Comparison of ENCODE assay signal across 8 mouse cellular contexts in genomic region chr1:76942730-76943129, GRCm38 (mm10).
A peak's percentile ranks its signal among the peaks of the same experiment; 100 is the strongest.
DNase-seq lines count a peak whose midpoint lies in the region; ATAC-seq and TF ChIP-seq lines count a peak whose summit lies in the region.

No protein-coding gene starts in this region.

- peak overlapping the region; percentile 72 for H3K27ac ChIP-seq in heart, postnatal 0 days (ENCODE audit: low read depth)
- peak overlapping the region; percentile 43; the same call in 1 of the 2 replicates for H3K27ac ChIP-seq in lung, embryonic 14.5 days (ENCODE audit: low read depth)

- H3K27me3 ChIP-seq in heart, postnatal 0 days (ENCODE audit: control insufficient read depth, insufficient read depth, low read length) = no peaks in the 10 kb centered on the region
- no peaks in the 10 kb centered on the region for H3K27me3 ChIP-seq in lung, embryonic 14.5 days (ENCODE audit: insufficient read depth, low read length)

- H3K36me3 ChIP-seq in heart, postnatal 0 days (replicated peaks; ENCODE audit: control insufficient read depth, insufficient read depth, low read length) = no peaks in the 10 kb centered on the region
- H3K36me3 ChIP-seq in lung, embryonic 14.5 days (ENCODE audit: insufficient read depth) = no peaks in the 10 kb centered on the region

- DNase-seq in frontal cortex, adult 2 months (ENCODE audit: extremely low spot score in 1 of 2, low spot score in 1 of 2) = peak; percentile 3 to 23
- DNase-seq in frontal cortex, postnatal 14 days (ENCODE audit: low spot score in 2 of 2) = no peak
- peak; percentile 54 to 62 for DNase-seq in right cerebral cortex, postnatal 10 days (ENCODE audit: low spot score in 2 of 2)
- DNase-seq in right cerebral cortex, postnatal 4 days = no peak
- DNase-seq in heart, postnatal 0 days (ENCODE audit: low spot score) = peak; percentile 40
- peak; percentile 89 for DNase-seq in lung, embryonic 14.5 days
- no peak for DNase-seq in thymus, postnatal 10 days (ENCODE audit: low spot score in 2 of 2)

- H3K9me3 ChIP-seq in heart, postnatal 0 days (replicated peaks; ENCODE audit: control insufficient read depth, low read length) = no peaks in the 10 kb centered on the region
- no peaks in the 10 kb centered on the region; the same call in 1 of the 2 replicates for H3K9me3 ChIP-seq in lung, embryonic 14.5 days (ENCODE audit: low read depth, low read length)

- peak; percentile 36; the same call in 1 of the 2 replicates for ATAC-seq in heart, postnatal 0 days (ENCODE audit: insufficient read depth, low read depth)
- ATAC-seq in lung, embryonic 14.5 days (ENCODE audit: insufficient read depth) = peak; percentile 87
- ATAC-seq in monocyte, adult 5-6 weeks (replicated peaks; ENCODE audit: insufficient number of reproducible peaks, low FRiP score, low TSS enrichment, poor library complexity, severe bottlenecking) = no peak

- H3K4me1 ChIP-seq in heart, postnatal 0 days (ENCODE audit: control insufficient read depth, insufficient read depth) = peaks cover 13% of the 10 kb centered on the region
- H3K4me1 ChIP-seq in lung, embryonic 14.5 days (ENCODE audit: insufficient read depth) = peaks cover 17% of the 10 kb centered on the region

- no peak for TF ChIP-seq CTCF in heart, postnatal 0 days (IDR thresholded peaks at IDR 0.05; ENCODE audit: low read depth)
- peak; percentile 17 for TF ChIP-seq CTCF in lung, embryonic 14.5 days (IDR thresholded peaks at IDR 0.05; ENCODE audit: low read depth)

- H3K4me3 ChIP-seq in heart, postnatal 0 days (ENCODE audit: low read depth, low read length) = no peak overlapping the region
- no peak overlapping the region for H3K4me3 ChIP-seq in lung, embryonic 14.5 days (ENCODE audit: low read depth, low read length)

- WGBS in heart, postnatal 0 days = 16% methylated on average over 3 of the region's 3 CpGs
- 6% methylated on average over 3 of the region's 3 CpGs for WGBS in lung, embryonic 14.5 days

- no peak overlapping the region for H3K4me2 ChIP-seq in heart, postnatal 0 days (ENCODE audit: low read depth, low read length)
- H3K4me2 ChIP-seq in lung, embryonic 14.5 days = no peak overlapping the region

- H3K9ac ChIP-seq in heart, postnatal 0 days (replicated peaks; ENCODE audit: low read depth, low read length) = no peak overlapping the region
- H3K9ac ChIP-seq in lung, embryonic 14.5 days = no peak overlapping the region

- no peak for TF ChIP-seq EP300 in heart, postnatal 0 days (IDR thresholded peaks at IDR 0.05; ENCODE audit: low read depth)

Comparison
In these comparisons a context has a peak if more than half of its experiments do, and no peak if none do; other contexts are left out.
1. DNase-seq: peak in frontal cortex, adult 2 months (2 of 2), right cerebral cortex, postnatal 10 days (2 of 2), heart, postnatal 0 days (single experiment) and lung, embryonic 14.5 days (single experiment); none in frontal cortex, postnatal 14 days (0 of 2), right cerebral cortex, postnatal 4 days (single experiment) and thymus, postnatal 10 days (0 of 2).